Mouse (Mus musculus): ENCODE measurements around the gene Gm11444. TPM values are rescaled to one million over a fixed set of nuclear protein-coding genes. Genes with fewer than 3 reads are reported as not detected.

Gm11444 gene
- total and polyA plus RNA-seq, 2 experiments from 2014 or later = not detected

GRCm38 (mm10) chr11:85839258-85840030 is 10.7 kb downstream of the Gm11444 start:
- DNase-seq (no peak), ATAC-seq (no peak)
- no peaks in the 10 kb centered on the region for H3K9me3 ChIP-seq (ENCODE audit: low read length)
- H3K4me1 ChIP-seq (ENCODE audit: insufficient read depth) = peaks cover 4% of the 10 kb centered on the region; the same call in 1 of the 2 replicates
- H3K36me3 ChIP-seq (ENCODE audit: insufficient read depth) = no peaks in the 10 kb centered on the region
- no peak overlapping the region for H3K9ac ChIP-seq
- no peak overlapping the region for H3K4me3 ChIP-seq (ENCODE audit: low read depth, low read length)
- peaks cover 92% of the 10 kb centered on the region for H3K27me3 ChIP-seq (ENCODE audit: insufficient read depth, low read length)
- H3K4me2 ChIP-seq (ENCODE audit: low read depth) = no peak overlapping the region
- no peak for TF ChIP-seq CTCF (IDR thresholded peaks at IDR 0.05; ENCODE audit: low read depth)
- 13% methylated on average over 7 of the region's 7 CpGs for WGBS
- H3K27ac ChIP-seq (ENCODE audit: low read depth, low read length) = no peak overlapping the region

GRCm38 (mm10) chr11:85838424-85839257 is 11.5 kb downstream of the Gm11444 start:
- no peaks in the 10 kb centered on the region for H3K9me3 ChIP-seq (ENCODE audit: low read length)
- peaks cover 90% of the 10 kb centered on the region for H3K27me3 ChIP-seq (ENCODE audit: insufficient read depth, low read length)
- no peak overlapping the region for H3K9ac ChIP-seq
- 9% methylated on average over 20 of the region's 20 CpGs for WGBS
- H3K4me2 ChIP-seq (ENCODE audit: low read depth) = no peak overlapping the region
- no peak overlapping the region for H3K27ac ChIP-seq (ENCODE audit: low read depth, low read length)
- DNase-seq (no peak), ATAC-seq (no peak)
- H3K36me3 ChIP-seq (ENCODE audit: insufficient read depth) = no peaks in the 10 kb centered on the region
- no peak for TF ChIP-seq CTCF (IDR thresholded peaks at IDR 0.05; ENCODE audit: low read depth)
- H3K4me3 ChIP-seq (ENCODE audit: low read depth, low read length) = no peak overlapping the region
- no peaks in the 10 kb centered on the region; the same call in 1 of the 2 replicates for H3K4me1 ChIP-seq (ENCODE audit: insufficient read depth)

GRCm38 (mm10) chr11:85837648-85838423 is 12.3 kb downstream of the Gm11444 start:
- H3K9ac ChIP-seq = no peak overlapping the region
- no peak for TF ChIP-seq CTCF (IDR thresholded peaks at IDR 0.05; ENCODE audit: low read depth)
- no peak overlapping the region for H3K4me2 ChIP-seq (ENCODE audit: low read depth)
- no peaks in the 10 kb centered on the region for H3K36me3 ChIP-seq (ENCODE audit: insufficient read depth)
- no peak for ATAC-seq
- H3K9me3 ChIP-seq (ENCODE audit: low read length) = no peaks in the 10 kb centered on the region
- DNase-seq = no peak
- no peak overlapping the region for H3K27ac ChIP-seq (ENCODE audit: low read depth, low read length)
- H3K4me3 ChIP-seq (ENCODE audit: low read depth, low read length) = peak overlapping the region; percentile 11; the same call in 1 of the 2 replicates
- 2% methylated on average over 66 of the region's 67 CpGs for WGBS
- no peaks in the 10 kb centered on the region for H3K4me1 ChIP-seq (ENCODE audit: insufficient read depth)
- peaks cover 82% of the 10 kb centered on the region for H3K27me3 ChIP-seq (ENCODE audit: insufficient read depth, low read length)

DNA sequence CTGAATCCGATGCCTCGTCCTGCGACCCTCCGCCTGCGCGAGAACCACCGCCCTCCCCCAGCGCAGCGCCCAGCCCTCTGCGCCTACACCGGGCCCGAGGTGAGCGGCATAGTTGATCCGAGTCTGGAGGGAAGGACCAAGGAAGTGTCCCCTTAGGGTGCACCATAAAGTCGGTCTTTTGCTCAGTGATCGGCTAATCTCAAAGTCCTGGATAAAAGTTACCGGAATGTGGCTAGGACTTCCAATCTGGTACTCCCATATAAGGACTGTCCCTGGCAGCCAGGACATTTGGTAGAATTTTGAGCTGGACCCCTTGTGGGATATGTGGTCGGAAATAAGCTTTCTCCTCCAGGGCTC is 12.9 kb downstream of the Gm11444 start:
- ATAC-seq = no peak

DNA sequence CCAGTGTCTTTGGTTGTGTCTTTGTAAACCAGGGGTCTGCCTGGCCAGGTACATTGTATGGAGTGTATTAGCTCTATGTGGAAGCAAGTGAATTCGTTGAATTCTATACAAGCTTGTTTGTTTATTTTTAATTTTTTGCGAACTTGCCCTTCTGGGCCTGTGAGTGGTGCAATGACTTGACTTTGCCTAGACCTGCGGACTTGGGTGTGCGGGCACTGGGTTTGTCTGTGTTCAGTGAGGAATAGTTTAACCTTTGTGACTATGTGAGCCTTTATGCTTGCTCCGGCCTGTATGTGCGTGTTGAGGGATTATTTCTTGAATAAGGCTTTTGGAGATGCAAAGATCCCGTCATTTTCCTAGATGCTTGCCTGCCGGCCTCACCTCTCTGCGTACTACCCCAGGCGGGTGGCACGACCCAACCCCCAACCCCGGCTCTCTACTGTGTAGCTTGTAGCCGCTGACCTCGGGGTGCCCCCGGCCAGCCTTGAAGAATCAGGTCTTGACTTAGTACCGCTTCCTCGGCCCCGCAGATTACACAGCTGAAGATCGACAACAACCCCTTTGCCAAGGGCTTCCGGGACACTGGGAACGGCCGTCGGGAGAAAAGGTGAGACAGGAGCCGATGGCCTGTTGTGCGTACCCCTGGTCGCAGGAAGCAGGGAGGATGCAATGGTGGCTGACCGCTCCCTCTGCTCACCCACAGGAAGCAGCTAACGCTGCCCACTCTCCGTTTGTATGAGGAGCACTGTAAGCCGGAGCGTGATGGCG is 13.4 kb downstream of the Gm11444 start:
- peak; percentile 50 for DNase-seq
- ATAC-seq = no peak
- no peak overlapping the region for H3K4me2 ChIP-seq (ENCODE audit: low read depth)
- H3K9me3 ChIP-seq (ENCODE audit: low read length) = no peaks in the 10 kb centered on the region
- no peak for TF ChIP-seq CTCF (IDR thresholded peaks at IDR 0.05; ENCODE audit: low read depth)
- no peak overlapping the region for H3K4me3 ChIP-seq (ENCODE audit: low read depth, low read length)
- WGBS = 2% methylated on average over 32 of the region's 32 CpGs
- no peak overlapping the region for H3K9ac ChIP-seq
- no peaks in the 10 kb centered on the region for H3K36me3 ChIP-seq (ENCODE audit: insufficient read depth)
- no peak overlapping the region for H3K27ac ChIP-seq (ENCODE audit: low read depth, low read length)
- peaks cover 74% of the 10 kb centered on the region for H3K27me3 ChIP-seq (ENCODE audit: insufficient read depth, low read length)
- no peaks in the 10 kb centered on the region for H3K4me1 ChIP-seq (ENCODE audit: insufficient read depth)

More for the DNA sequence above, 12.9 kb downstream of the Gm11444 start:
- H3K9me3 ChIP-seq (ENCODE audit: low read length) = no peaks in the 10 kb centered on the region
- H3K4me2 ChIP-seq (ENCODE audit: low read depth) = no peak overlapping the region
- H3K36me3 ChIP-seq (ENCODE audit: insufficient read depth) = no peaks in the 10 kb centered on the region
- 1% methylated on average over 18 of the region's 18 CpGs for WGBS
- H3K27ac ChIP-seq (ENCODE audit: low read depth, low read length) = no peak overlapping the region
- peaks cover 76% of the 10 kb centered on the region for H3K27me3 ChIP-seq (ENCODE audit: insufficient read depth, low read length)
- no peak overlapping the region for H3K4me3 ChIP-seq (ENCODE audit: low read depth, low read length)
- H3K4me1 ChIP-seq (ENCODE audit: insufficient read depth) = no peaks in the 10 kb centered on the region
- H3K9ac ChIP-seq = no peak overlapping the region
- TF ChIP-seq CTCF (IDR thresholded peaks at IDR 0.05; ENCODE audit: low read depth) = no peak
- DNase-seq = no peak
